Mouse (Mus musculus) stomach, embryonic 15.5 days (tissue): ENCODE measurements around the gene Sept9. TPM values are rescaled to one million over a fixed set of nuclear protein-coding genes. Genes with fewer than 3 reads are reported as not detected.

Source experiments
- ATAC-seq: fragments of 200-750 bp; cut with Nextera tagmentation; 2 replicates; pipeline ENCODE4 v1.8.0; 2017; ENCODE audit warnings: low read depth, moderate number of reproducible peaks, moderate TSS enrichment; ENCODE audit not compliant: insufficient read depth, low FRiP score
- H3K27ac ChIP-seq: fragments of 300-500 bp; sonication (generic); 2 replicates; pipeline ENCODE4 v1.5.1; 2015; ENCODE audit warnings: mild to moderate bottlenecking, inconsistent platforms
- H3K27me3 ChIP-seq: fragments of 300-500 bp; sonication (generic); replicated peaks from 2 replicates; pipeline ENCODE4 v1.6.1; 2015; ENCODE audit warnings: inconsistent platforms
- H3K36me3 ChIP-seq: fragments of 300-500 bp; sonication (generic); 2 replicates; pipeline ENCODE4 v1.6.1; 2015; ENCODE audit warnings: inconsistent platforms
- H3K4me1 ChIP-seq: fragments of 300-500 bp; sonication (generic); 2 replicates; pipeline ENCODE4 v1.6.1; 2015; ENCODE audit warnings: inconsistent platforms
- H3K4me2 ChIP-seq: fragments of 300-500 bp; sonication (generic); 2 replicates; pipeline ENCODE4 v1.6.1; 2015; ENCODE audit warnings: mild to moderate bottlenecking, inconsistent platforms
- H3K4me3 ChIP-seq: fragments of 300-500 bp; sonication (generic); replicated peaks from 2 replicates; pipeline ENCODE4 v1.5.1; 2015; ENCODE audit warnings: inconsistent platforms
- H3K9ac ChIP-seq: fragments of 300-500 bp; sonication (generic); 2 replicates; pipeline ENCODE4 v1.6.1; 2015; ENCODE audit warnings: inconsistent platforms
- H3K9me3 ChIP-seq: fragments of 300-500 bp; sonication (generic); 2 replicates; pipeline ENCODE4 v1.6.1; 2016; ENCODE audit warnings: inconsistent platforms
- WGBS: fragments of 180-500 bp; shearing (Covaris S2); methylation state at CpG from one replicate; pipeline ENCODE4 v1.1.7; 2015; 5-methylcytosine and 5-hydroxymethylcytosine counted together
- polyA plus RNA-seq: library from polyadenylated mRNA; unstranded; fragments of >200 nt; fragmentation: Nextera tagmentation; extraction: Ambion mirVana; gene quantifications from 2 replicates; pipeline ENCODE4 v1.2.1, GENCODE M21; 2015

The Sept9 gene
- polyA plus RNA-seq, 1 experiment from 2014 or later, result 107 TPM

DNA sequence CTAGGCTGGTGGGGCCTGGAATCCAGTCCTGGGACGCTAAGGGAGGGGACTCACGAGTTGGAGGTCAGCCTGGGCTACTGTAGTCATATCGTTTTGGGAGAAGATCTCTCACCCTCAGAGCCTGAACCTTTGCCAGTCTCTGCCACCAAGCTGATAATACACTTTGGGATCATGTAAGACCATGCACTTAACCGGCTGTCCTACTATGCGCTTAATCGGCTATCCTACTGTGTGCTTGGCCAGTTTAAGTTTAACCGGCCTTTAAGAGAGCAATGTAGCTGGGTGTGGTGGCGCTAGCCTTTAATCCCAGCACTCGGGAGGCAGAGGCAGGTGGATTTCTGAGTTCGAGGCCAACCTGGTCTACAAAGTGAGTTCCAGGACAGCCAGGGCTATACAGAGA is 173.1 kb downstream of the Sept9 start:
- 81% methylated on average over 10 of the region's 10 CpGs for WGBS
- ATAC-seq, result no peak
- Histone ChIP-seq H3K9me3 (no peaks in the 10 kb centered on the region), H3K27me3 (no peaks in the 10 kb centered on the region), H3K4me1 (peaks cover 13% of the 10 kb centered on the region), H3K36me3 (no peaks in the 10 kb centered on the region), H3K4me3 (no peak overlapping the region), H3K4me2 (no peak overlapping the region), H3K9ac (no peak overlapping the region), H3K27ac (no peak overlapping the region)

DNA sequence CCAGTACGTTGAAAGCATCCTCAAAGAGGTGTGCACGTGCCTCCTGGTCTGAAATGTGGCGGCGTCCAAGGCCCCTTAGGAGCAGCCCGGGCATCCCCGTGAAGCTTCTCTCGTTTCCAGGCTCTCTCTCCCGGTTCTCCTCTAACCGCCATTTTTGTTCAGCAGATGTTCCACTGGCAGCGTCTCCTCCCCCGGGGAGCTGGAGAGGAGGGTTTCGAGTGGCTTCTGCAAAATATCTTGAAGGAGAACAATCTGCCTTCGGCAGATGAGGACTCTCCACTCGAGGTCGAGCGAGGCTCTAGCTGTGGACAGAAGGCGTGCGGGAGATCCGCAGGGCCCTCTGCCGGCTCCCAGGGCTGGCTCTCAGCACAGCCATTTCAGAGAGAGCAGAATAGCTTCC is 173.7 kb downstream of the Sept9 start:
- H3K4me1 ChIP-seq, result peaks cover 13% of the 10 kb centered on the region
- no peak overlapping the region for H3K4me3 ChIP-seq
- WGBS, result 63% methylated on average over 20 of the region's 20 CpGs
- H3K27me3 ChIP-seq, result no peaks in the 10 kb centered on the region
- H3K27ac ChIP-seq, result 0 out of 2 replicates have a peak overlapping the region, but pooled peaks have one; percentile 21
- H3K9me3 ChIP-seq, result no peaks in the 10 kb centered on the region
- no peaks in the 10 kb centered on the region for H3K36me3 ChIP-seq
- no peak overlapping the region for H3K9ac ChIP-seq
- no peak for ATAC-seq
- H3K4me2 ChIP-seq, result no peak overlapping the region

DNA sequence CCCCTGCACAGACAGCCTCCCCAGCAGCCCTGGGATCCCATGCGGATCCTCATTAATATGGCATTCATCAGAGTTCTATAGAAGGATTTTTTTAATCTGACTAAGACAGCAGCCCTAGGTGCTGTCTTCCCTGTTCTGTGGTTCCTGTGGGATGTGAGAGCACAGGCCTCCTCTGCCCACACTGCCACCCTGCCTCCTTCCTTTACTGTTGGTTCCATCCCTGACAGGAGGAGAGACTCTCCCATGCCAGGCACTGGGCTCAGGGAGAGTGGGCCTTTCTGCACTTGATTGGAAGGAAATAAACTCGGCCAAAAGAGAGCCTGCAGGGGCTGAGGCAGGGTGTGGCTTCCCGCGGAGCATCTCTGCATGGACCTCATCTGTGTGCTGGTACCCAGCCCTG is 174.4 kb downstream of the Sept9 start:
- WGBS, result 25% methylated on average over 4 of the region's 4 CpGs
- Histone ChIP-seq H3K4me3 (no peak overlapping the region), H3K9ac (no peak overlapping the region), H3K4me1 (peaks cover 13% of the 10 kb centered on the region), H3K27ac (no peak overlapping the region), H3K9me3 (no peaks in the 10 kb centered on the region), H3K36me3 (no peaks in the 10 kb centered on the region), H3K27me3 (no peaks in the 10 kb centered on the region), H3K4me2 (no peak overlapping the region)
- ATAC-seq, result no peak

DNA sequence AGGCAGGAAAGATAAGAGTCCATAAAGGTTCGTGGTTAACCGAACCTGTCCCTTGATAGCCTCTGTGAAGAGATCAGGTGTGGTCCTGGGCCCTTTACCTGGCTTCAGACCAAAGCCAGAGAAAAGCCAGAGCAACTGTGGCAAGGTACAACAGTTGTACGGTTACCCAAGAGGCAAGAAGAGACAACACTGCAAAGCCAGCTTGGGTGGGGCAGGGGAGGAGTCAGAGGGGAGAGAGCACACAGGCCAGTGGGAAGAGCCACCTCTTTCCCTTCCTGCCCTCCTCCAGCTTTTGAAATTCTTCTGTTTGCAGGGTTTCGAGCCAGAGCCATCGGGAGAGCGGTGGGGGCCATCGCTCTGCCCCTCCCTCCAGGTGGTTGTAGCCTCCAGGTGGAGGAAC is 174.8 kb downstream of the Sept9 start:
- WGBS, result 35% methylated on average over 7 of the region's 7 CpGs

DNA sequence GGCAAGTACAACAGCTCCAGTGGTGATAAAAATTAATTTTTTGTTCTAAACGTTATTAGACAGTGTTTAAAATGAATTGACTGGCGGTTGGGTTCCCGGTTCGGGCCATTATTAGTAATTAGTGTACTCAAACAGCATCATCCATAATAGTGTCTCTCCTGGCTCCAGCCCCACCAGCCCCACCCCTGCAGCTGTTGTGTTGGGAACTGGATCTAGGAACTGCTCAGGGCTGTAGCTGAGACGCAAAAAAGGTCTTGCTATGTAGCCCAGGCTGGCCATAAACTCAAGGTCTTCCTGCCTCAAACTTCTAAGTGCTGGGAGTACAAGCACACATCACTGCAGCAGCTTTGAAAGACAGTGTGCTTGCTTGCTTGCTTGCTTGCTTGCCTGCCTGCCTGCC is 180.3 kb downstream of the Sept9 start:
- no peak for ATAC-seq
- 54% methylated on average over 5 of the region's 5 CpGs for WGBS
- Histone ChIP-seq H3K36me3 (no peaks in the 10 kb centered on the region), H3K4me2 (no peak overlapping the region), H3K27me3 (no peaks in the 10 kb centered on the region), H3K4me3 (no peak overlapping the region), H3K27ac (no peak overlapping the region), H3K9me3 (no peaks in the 10 kb centered on the region), H3K9ac (no peak overlapping the region), H3K4me1 (no peaks in the 10 kb centered on the region)

More for the DNA sequence above, 174.8 kb downstream of the Sept9 start:
- H3K36me3 ChIP-seq, result no peaks in the 10 kb centered on the region
- ATAC-seq, result no peak
- peaks cover 13% of the 10 kb centered on the region for H3K4me1 ChIP-seq
- no peak overlapping the region for H3K27ac ChIP-seq
- H3K27me3 ChIP-seq, result no peaks in the 10 kb centered on the region
- H3K4me3 ChIP-seq, result no peak overlapping the region
- H3K9me3 ChIP-seq, result no peaks in the 10 kb centered on the region
- no peak overlapping the region for H3K9ac ChIP-seq
- no peak overlapping the region for H3K4me2 ChIP-seq

DNA sequence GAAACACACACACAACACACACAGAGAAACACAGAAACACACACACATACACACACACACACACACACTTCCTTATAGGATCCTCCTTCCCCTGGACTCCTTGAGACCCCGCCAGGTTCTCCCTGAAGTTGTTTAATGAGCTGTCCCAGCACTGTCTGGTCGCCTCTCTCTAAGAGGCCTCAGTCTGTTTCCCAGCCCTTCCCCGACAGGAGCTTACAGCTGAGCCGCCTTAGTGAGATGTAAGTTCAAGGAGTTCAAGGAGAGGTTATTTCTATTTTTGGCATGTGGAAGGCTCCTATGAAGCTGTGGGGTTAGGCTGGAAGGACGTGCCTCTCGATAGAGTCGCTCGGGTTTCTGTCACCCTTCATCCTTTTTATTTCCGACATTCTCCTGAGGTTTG is 184.8 kb downstream of the Sept9 start:
- Histone ChIP-seq H3K4me3 (no peak overlapping the region), H3K36me3 (no peaks in the 10 kb centered on the region), H3K27me3 (peaks cover 5% of the 10 kb centered on the region; the same call in 1 of the 2 replicates), H3K4me2 (no peak overlapping the region), H3K9me3 (no peaks in the 10 kb centered on the region), H3K27ac (peak overlapping the region; percentile 41; the same call in 1 of the 2 replicates), H3K9ac (no peak overlapping the region), H3K4me1 (peaks cover 9% of the 10 kb centered on the region; the same call in 1 of the 2 replicates)
- WGBS, result 9% methylated on average over 9 of the region's 9 CpGs
- ATAC-seq, result no peak

DNA sequence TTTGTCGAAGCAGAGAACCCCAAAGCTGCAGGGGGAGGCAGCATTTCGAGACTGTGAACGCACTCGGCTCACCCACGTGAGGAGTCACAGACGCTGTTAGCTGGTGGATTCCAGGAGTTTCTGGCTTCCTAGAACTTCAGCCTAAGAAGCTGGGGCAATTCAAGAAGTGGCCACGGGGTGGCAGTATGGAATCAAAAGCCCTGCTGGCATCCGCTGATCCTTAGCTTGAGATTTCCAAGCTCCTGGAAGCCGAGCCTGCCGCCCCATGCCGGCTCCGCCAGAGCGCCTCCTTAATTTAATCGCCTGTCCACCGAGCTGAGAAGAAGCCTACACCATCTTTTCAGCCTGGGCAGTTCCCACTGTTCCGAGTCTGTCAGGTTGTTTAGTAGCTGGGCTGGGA is 185.4 kb downstream of the Sept9 start:
- Histone ChIP-seq H3K9ac (no peak overlapping the region), H3K27me3 (peaks cover 5% of the 10 kb centered on the region; the same call in 1 of the 2 replicates), H3K4me2 (peak overlapping the region; percentile 29; the same call in 1 of the 2 replicates), H3K36me3 (no peaks in the 10 kb centered on the region), H3K4me3 (no peak overlapping the region), H3K9me3 (no peaks in the 10 kb centered on the region), H3K4me1 (peaks cover 12% of the 10 kb centered on the region), H3K27ac (0 out of 2 replicates have a peak overlapping the region, but pooled peaks have one; percentile 41)
- ATAC-seq, result no peak; the same call in 1 of the 2 replicates
- 2% methylated on average over 16 of the region's 16 CpGs for WGBS

DNA sequence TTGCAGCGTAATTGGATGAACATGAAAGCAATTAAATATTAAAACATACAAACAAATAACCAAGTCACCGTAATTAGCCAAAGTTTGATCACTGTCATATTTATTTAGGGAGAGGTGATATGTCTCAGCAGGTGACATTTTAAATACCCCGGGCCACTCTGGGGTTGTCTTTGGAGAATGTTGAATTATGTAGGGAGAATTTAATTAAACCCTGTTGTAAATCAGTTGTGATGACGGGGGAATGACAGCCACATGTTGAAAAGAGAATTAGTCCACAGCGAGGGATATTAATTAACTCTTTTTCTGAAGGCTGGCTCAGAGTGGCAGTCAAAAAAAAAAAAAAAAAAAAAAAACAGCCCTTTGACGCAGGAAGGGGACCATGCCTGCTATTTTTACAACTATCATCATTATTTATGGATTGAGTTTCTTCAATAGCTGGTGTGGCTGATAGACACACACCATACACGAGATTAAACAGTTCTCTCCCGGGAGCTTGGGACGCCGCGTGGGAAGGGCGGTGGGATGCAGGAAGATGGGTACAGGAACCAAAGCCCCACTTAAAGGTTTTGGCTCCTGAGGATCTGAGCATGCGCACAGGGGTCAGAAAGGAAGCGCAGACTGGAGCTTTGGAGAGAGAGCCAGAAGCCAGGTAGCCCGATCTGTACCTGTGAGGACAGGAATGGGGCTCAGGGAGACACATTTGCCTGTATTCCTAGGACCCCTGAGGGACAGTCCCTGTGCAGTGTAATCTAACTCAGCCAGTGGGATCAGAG is 186.1 kb downstream of the Sept9 start:
- peaks cover 5% of the 10 kb centered on the region; the same call in 1 of the 2 replicates for H3K27me3 ChIP-seq
- no peaks in the 10 kb centered on the region for H3K36me3 ChIP-seq
- 46% methylated on average over 15 of the region's 15 CpGs for WGBS
- H3K4me2 ChIP-seq, result peak overlapping the region; percentile 29; the same call in 1 of the 2 replicates
- H3K4me3 ChIP-seq, result no peak overlapping the region
- ATAC-seq, result no peak
- no peak overlapping the region for H3K27ac ChIP-seq
- H3K4me1 ChIP-seq, result peaks cover 16% of the 10 kb centered on the region
- H3K9ac ChIP-seq, result no peak overlapping the region
- H3K9me3 ChIP-seq, result no peaks in the 10 kb centered on the region

DNA sequence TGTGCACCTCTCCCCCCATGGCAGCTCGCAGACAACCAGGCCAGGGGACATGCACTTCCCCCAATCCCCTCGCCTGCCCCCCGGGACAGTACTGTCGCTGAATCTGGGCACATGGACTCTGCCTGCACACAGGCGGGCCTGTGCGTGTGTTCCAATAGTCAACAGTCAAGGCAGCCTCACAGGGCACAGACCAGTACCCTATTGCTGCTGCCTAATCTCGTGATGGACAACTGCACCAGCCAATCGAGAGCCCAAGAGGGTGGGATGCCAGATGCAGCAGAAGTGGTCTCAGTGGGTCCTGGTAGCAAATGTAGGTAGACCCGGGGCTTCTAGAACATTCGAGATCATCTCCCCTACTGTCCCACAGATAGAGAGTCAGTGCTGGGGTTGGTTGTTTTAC is 187.8 kb downstream of the Sept9 start:
- peaks cover 16% of the 10 kb centered on the region for H3K4me1 ChIP-seq
- H3K9ac ChIP-seq, result no peak overlapping the region
- H3K4me3 ChIP-seq, result no peak overlapping the region
- no peak overlapping the region for H3K27ac ChIP-seq
- H3K9me3 ChIP-seq, result no peaks in the 10 kb centered on the region
- H3K27me3 ChIP-seq, result peaks cover 5% of the 10 kb centered on the region; the same call in 1 of the 2 replicates
- H3K4me2 ChIP-seq, result no peak overlapping the region
- ATAC-seq, result no peak
- 74% methylated on average over 10 of the region's 10 CpGs for WGBS
- no peaks in the 10 kb centered on the region for H3K36me3 ChIP-seq

DNA sequence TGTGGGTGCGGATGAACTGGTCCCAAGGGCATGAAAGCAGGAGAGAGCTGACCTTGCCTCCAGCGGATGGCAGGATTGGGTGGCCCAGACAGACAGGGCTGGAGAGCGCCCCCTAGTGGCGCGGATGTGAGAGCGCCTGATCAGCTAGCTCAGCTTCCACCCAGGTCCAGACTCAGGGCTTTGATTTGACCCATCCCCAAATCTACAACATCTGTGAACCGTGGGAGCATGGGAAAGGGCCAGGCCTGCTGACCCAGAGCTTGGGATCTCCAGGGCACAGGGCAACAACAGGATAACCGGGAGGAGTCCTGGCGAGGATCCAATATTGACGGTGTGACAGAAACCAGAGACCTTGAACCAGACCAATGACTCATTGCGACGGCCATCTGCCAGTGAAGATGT is 190.5 kb downstream of the Sept9 start:
- Histone ChIP-seq H3K36me3 (no peaks in the 10 kb centered on the region), H3K9ac (no peak overlapping the region), H3K27me3 (peaks cover 19% of the 10 kb centered on the region), H3K4me1 (peaks cover 22% of the 10 kb centered on the region), H3K4me3 (no peak overlapping the region), H3K27ac (no peak overlapping the region), H3K9me3 (no peaks in the 10 kb centered on the region), H3K4me2 (no peak overlapping the region)
- peak; percentile 12; the same call in 1 of the 2 replicates for ATAC-seq
- WGBS, result 21% methylated on average over 12 of the region's 12 CpGs

DNA sequence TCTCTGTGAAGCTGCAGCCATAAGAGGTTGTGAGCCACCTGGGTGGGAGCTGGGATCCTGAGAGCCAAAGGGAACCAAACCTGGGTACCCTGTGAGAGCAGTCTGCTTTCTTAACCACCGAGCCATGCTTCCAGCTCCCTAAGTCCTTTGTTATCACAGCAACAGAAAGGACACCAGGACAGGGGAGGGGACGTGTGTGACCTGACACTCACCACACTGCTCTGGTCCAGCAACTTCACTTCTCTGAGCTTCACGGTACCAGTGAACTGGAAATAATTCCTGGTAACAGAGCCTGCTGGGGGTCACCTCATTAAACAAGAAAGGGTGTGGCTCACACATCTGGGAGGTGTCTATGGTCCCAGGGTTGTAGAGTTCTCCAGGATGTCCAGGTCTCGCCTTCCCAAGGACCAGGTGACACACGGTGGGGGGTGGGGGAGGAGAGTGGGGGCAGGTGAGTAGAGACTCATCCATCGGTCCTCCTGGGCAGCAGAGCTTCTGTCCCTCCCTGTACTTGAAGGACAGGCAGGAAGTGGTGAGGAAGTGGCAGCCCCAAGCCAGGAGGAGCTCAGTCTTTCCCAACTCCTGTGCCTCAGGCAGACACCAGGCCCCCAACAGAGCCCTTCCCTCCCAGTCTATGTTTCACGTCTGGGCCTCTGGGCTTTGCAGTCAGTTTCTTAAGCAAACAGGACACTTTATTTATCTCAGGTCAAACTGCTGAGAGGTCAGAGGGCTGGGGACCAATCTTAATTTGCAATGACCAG is 191.5 kb downstream of the Sept9 start:
- Histone ChIP-seq H3K27me3 (peaks cover 23% of the 10 kb centered on the region), H3K27ac (no peak overlapping the region), H3K36me3 (no peaks in the 10 kb centered on the region), H3K4me1 (peaks cover 23% of the 10 kb centered on the region), H3K4me2 (no peak overlapping the region), H3K9me3 (no peaks in the 10 kb centered on the region), H3K4me3 (no peak overlapping the region), H3K9ac (no peak overlapping the region)
- WGBS, result 37% methylated on average over 7 of the region's 7 CpGs
- ATAC-seq, result no peak

DNA sequence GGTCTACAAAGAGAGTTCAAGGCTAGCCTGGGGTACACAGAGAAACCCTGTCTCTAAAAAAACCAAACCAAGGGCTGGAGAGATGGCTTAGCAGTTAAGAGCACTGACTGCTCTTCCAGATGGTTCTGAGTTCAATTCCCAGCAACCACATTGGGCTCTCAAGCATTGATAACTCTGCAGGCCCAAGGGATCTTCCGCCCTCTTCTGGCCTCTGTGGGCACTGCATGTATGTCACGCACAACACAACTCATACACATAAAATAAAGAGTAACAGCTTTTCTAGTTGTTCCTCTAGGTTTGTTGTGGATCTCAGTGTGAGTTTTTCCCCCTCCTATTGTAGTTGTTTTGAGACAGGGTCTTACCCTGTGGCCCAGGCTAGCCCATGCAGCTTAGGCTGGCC is 192.8 kb downstream of the Sept9 start:
- Histone ChIP-seq H3K27me3 (peaks cover 23% of the 10 kb centered on the region), H3K4me2 (no peak overlapping the region), H3K9me3 (no peaks in the 10 kb centered on the region), H3K9ac (no peak overlapping the region), H3K4me3 (no peak overlapping the region), H3K27ac (no peak overlapping the region), H3K36me3 (no peaks in the 10 kb centered on the region), H3K4me1 (peaks cover 17% of the 10 kb centered on the region)
- 73% methylated on average over 2 of the region's 2 CpGs for WGBS
- no peak for ATAC-seq
